Mouse (Mus musculus) frontal cortex, postnatal 14 days (tissue): ENCODE measurements around the gene Lim2.
"Not testable (repeated sequence)": the region's sequence is repeated elsewhere in the genome, so short reads cannot be mapped to it uniquely, and the experiment has no call there.

Source experiments
- DNase-seq, 2 experiments: peaks; one replicate each; pipeline ENCODE4 v3.0.0; 2022; ENCODE audit warnings: low spot score in 2 of 2

Gene Lim2

GRCm38 (mm10) chr7:43427406-43427805 lies at the start of gene Lim2:
Lim2 (plus strand) TSS chr7:43427670.
- DNase-seq, result no peak

- peak in 1 of 2 experiments; percentile 10 for DNase-seq
Observed at GRCm38 (mm10) chr7:43378226-43378625, 49.2 kb upstream of the Lim2 start.

- DNase-seq, result no peak
Observed at GRCm38 (mm10) chr7:43392349-43393121, 34.9 kb upstream of the Lim2 start.

GRCm38 (mm10) chr7:43399501-43399900 lies 28.0 kb upstream of the Lim2 start:
- DNase-seq, result no peak

GRCm38 (mm10) chr7:43402718-43403117 lies 24.8 kb upstream of the Lim2 start:
- DNase-seq, result no peak

GRCm38 (mm10) chr7:43407573-43407972 lies 19.9 kb upstream of the Lim2 start:
- no peak for DNase-seq

- DNase-seq, result no peak
Observed at GRCm38 (mm10) chr7:43408131-43408553, 19.3 kb upstream of the Lim2 start, which contains the start of gene Siglecg. Siglecg (plus strand) TSS chr7:43408204.

GRCm38 (mm10) chr7:43409084-43409483 lies 18.4 kb upstream of the Lim2 start:
- no peak for DNase-seq

GRCm38 (mm10) chr7:43411724-43412123 lies 15.7 kb upstream of the Lim2 start:
- DNase-seq, result not testable (repeated sequence)

GRCm38 (mm10) chr7:43417298-43417697 lies 10.2 kb upstream of the Lim2 start:
- no peak for DNase-seq

- peak; percentile 61 to 83 for DNase-seq
Observed at GRCm38 (mm10) chr7:43422995-43423617, 4.4 kb upstream of the Lim2 start.

GRCm38 (mm10) chr7:43423991-43424625 lies 3.4 kb upstream of the Lim2 start:
- DNase-seq, result no peak

- no peak for DNase-seq
Observed at GRCm38 (mm10) chr7:43429500-43429899, 2.0 kb downstream of the Lim2 start.

- DNase-seq, result no peak
Observed at GRCm38 (mm10) chr7:43432891-43433290, 5.4 kb downstream of the Lim2 start.

GRCm38 (mm10) chr7:43434676-43435075 lies 7.2 kb downstream of the Lim2 start:
- no peak for DNase-seq

GRCm38 (mm10) chr7:43436341-43437255 lies 9.1 kb downstream of the Lim2 start, which contains the start of gene Nkg7:
Nkg7 (plus strand) TSS chr7:43437073.
- no peak for DNase-seq

- DNase-seq, result no peak
Observed at GRCm38 (mm10) chr7:43438611-43439010, 11.1 kb downstream of the Lim2 start.

- no peak for DNase-seq
Observed at GRCm38 (mm10) chr7:43440482-43440881, 13.0 kb downstream of the Lim2 start, which contains the start of gene Cldnd2. Cldnd2 (plus strand) TSS chr7:43440782.

GRCm38 (mm10) chr7:43441071-43441470 lies 13.6 kb downstream of the Lim2 start:
- no peak for DNase-seq

GRCm38 (mm10) chr7:43442684-43443083 lies 15.2 kb downstream of the Lim2 start:
- DNase-seq, result no peak

GRCm38 (mm10) chr7:43443126-43443916 lies 15.9 kb downstream of the Lim2 start:
- DNase-seq, result peak; percentile 55 to 58
